In the genomic region with DNA sequence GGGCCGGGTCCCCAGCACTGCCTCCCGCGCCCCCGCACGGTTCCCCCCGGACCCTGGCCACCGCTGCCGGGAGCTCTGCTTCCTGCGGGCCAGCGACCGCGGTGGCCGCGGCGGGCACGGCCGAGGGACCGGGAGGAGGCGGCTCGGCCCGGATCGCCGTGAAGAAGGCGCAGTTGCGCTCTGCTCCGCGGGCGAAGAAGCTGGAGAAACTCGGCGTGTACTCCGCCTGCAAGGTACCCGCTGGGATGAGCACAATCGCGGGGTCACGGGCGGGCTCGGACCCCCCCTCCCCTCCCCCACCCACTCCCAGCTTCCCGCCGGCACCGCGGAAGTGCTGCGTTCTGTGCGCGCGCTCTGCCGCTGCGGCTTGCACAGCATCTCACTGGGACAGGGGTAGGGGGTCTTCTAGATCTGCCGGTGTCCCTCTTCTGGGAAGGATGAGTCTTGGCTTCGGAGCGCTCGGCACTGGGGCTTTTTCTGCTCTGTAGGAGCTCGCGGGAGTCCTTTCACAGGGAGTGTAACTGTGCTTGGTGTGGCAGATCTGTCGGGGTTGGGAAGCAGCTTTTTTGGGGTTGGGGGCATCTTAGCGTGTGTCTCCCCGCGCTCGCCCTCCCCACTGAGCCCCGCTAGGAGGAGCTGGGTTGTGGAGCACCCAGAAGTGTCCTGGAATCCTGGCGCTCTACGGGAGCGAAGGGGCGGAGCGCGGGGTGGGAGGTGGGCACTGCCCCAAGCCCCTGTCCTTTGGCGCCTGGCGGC, we compare ENCODE assay signal across 8 mouse cellular contexts. TPM values are rescaled to one million over a fixed set of nuclear protein-coding genes. Genes with fewer than 3 reads are reported as not detected.
DNase-seq lines count a peak whose midpoint lies in the region; ATAC-seq and TF ChIP-seq lines count a peak whose summit lies in the region.

No protein-coding gene starts in this region.

- peak overlapping the region; percentile 81 for H3K27ac ChIP-seq in cerebellum, adult 2 months (ENCODE audit: insufficient read depth, low read length)
- peak overlapping the region; percentile 92 for H3K27ac ChIP-seq in forebrain, postnatal 0 days (ENCODE audit: low read depth, low read length)
- H3K27ac ChIP-seq in hindbrain, embryonic 15.5 days (replicated peaks): peak overlapping the region; percentile 97
- peak overlapping the region; percentile 92 for H3K27ac ChIP-seq in limb, embryonic 10.5 days
- peak overlapping the region; percentile 94 for H3K27ac ChIP-seq in midbrain, embryonic 11.5 days (ENCODE audit: low read depth, low read length)

- H3K27me3 ChIP-seq in cerebellum, adult 2 months (ENCODE audit: control insufficient read depth, insufficient read depth, low read length): no peaks in the 10 kb centered on the region
- H3K27me3 ChIP-seq in forebrain, postnatal 0 days (ENCODE audit: insufficient read depth, low read length): no peaks in the 10 kb centered on the region
- H3K27me3 ChIP-seq in hindbrain, embryonic 15.5 days: no peaks in the 10 kb centered on the region
- H3K27me3 ChIP-seq in limb, embryonic 10.5 days (ENCODE audit: low read depth, poor library complexity, severe bottlenecking): no peaks in the 10 kb centered on the region
- H3K27me3 ChIP-seq in midbrain, embryonic 11.5 days (ENCODE audit: control insufficient read depth, insufficient read depth, low read length): no peaks in the 10 kb centered on the region

- H3K4me1 ChIP-seq in cerebellum, adult 2 months (ENCODE audit: control insufficient read depth, insufficient read depth, low read length): peaks cover 6% of the 10 kb centered on the region; the same call in 1 of the 2 replicates
- peaks cover 19% of the 10 kb centered on the region; the same call in 1 of the 2 replicates for H3K4me1 ChIP-seq in forebrain, postnatal 0 days (ENCODE audit: insufficient read depth)
- peaks cover 31% of the 10 kb centered on the region for H3K4me1 ChIP-seq in hindbrain, embryonic 15.5 days (replicated peaks)
- peaks cover 27% of the 10 kb centered on the region for H3K4me1 ChIP-seq in limb, embryonic 10.5 days
- peaks cover 6% of the 10 kb centered on the region for H3K4me1 ChIP-seq in midbrain, embryonic 11.5 days (ENCODE audit: control insufficient read depth, insufficient read depth, low read length)

- no peaks in the 10 kb centered on the region for H3K9me3 ChIP-seq in forebrain, postnatal 0 days (ENCODE audit: low read length)
- H3K9me3 ChIP-seq in hindbrain, embryonic 15.5 days: no peaks in the 10 kb centered on the region
- H3K9me3 ChIP-seq in limb, embryonic 10.5 days (replicated peaks): no peaks in the 10 kb centered on the region
- no peaks in the 10 kb centered on the region for H3K9me3 ChIP-seq in midbrain, embryonic 11.5 days (ENCODE audit: control insufficient read depth, low read length)

- TF ChIP-seq POLR2A in cerebellum, adult 2 months (IDR thresholded peaks at IDR 0.05; ENCODE audit: borderline replicate concordance, insufficient read depth, low read length): no peak

- peak; percentile 66 for DNase-seq in R1 (ENCODE audit: low read depth, low spot score)
- DNase-seq in cerebellum, adult 2 months: peak; percentile 62 to 81
- peak; percentile 67 for DNase-seq in forebrain, postnatal 0 days
- DNase-seq in limb, embryonic 10.5 days (ENCODE audit: low spot score): peak; percentile 69
- DNase-seq in midbrain, embryonic 11.5 days (ENCODE audit: low spot score, missing footprints): peak; percentile 98
- DNase-seq in spleen, adult 18-20 months: peak; percentile 54 to 71

- no peak for TF ChIP-seq CTCF in cerebellum, adult 2 months (IDR thresholded peaks at IDR 0.05; ENCODE audit: borderline replicate concordance, insufficient read depth, low read depth, low read length)
- TF ChIP-seq CTCF in forebrain, postnatal 0 days (IDR thresholded peaks at IDR 0.05; ENCODE audit: low read depth): peak; percentile 46

- H3K4me2 ChIP-seq in forebrain, postnatal 0 days (ENCODE audit: low read depth): peak overlapping the region; percentile 81
- peak overlapping the region; percentile 93 for H3K4me2 ChIP-seq in hindbrain, embryonic 15.5 days
- H3K4me2 ChIP-seq in midbrain, embryonic 11.5 days: peak overlapping the region; percentile 93

- peak; percentile 64 for ATAC-seq in forebrain, postnatal 0 days
- ATAC-seq in hindbrain, embryonic 15.5 days (ENCODE audit: low FRiP score, low read depth): peak; percentile 63
- peak; percentile 72 for ATAC-seq in midbrain, embryonic 11.5 days (ENCODE audit: low FRiP score)
- no peak for ATAC-seq in activated CD4-positive, CD25-positive, alpha-beta regulatory T cell, adult 4 months

- under 1% methylated on average over 63 of the region's 67 CpGs for WGBS in cerebellum, adult 2 months
- 1% methylated on average over 63 of the region's 67 CpGs for WGBS in forebrain, postnatal 0 days
- WGBS in hindbrain, embryonic 15.5 days: under 1% methylated on average over 59 of the region's 67 CpGs
- WGBS in limb, embryonic 10.5 days: under 1% methylated on average over 62 of the region's 67 CpGs
- under 1% methylated on average over 49 of the region's 67 CpGs for WGBS in midbrain, embryonic 11.5 days

- H3K36me3 ChIP-seq in forebrain, postnatal 0 days (ENCODE audit: insufficient read depth): no peaks in the 10 kb centered on the region
- no peaks in the 10 kb centered on the region for H3K36me3 ChIP-seq in hindbrain, embryonic 15.5 days
- H3K36me3 ChIP-seq in limb, embryonic 10.5 days: no peaks in the 10 kb centered on the region
- no peaks in the 10 kb centered on the region for H3K36me3 ChIP-seq in midbrain, embryonic 11.5 days (ENCODE audit: control insufficient read depth, insufficient read depth, low read length)

- H3K9ac ChIP-seq in forebrain, postnatal 0 days: peak overlapping the region; percentile 86
- H3K9ac ChIP-seq in hindbrain, embryonic 15.5 days: peak overlapping the region; percentile 86
- peak overlapping the region; percentile 94 for H3K9ac ChIP-seq in midbrain, embryonic 11.5 days (ENCODE audit: low read length)

- H3K4me3 ChIP-seq in cerebellum, adult 2 months (replicated peaks; ENCODE audit: insufficient read depth, low read depth, low read length): peak overlapping the region; percentile 76
- H3K4me3 ChIP-seq in forebrain, postnatal 0 days (ENCODE audit: low read depth, low read length): peak overlapping the region; percentile 87
- peak overlapping the region; percentile 93 for H3K4me3 ChIP-seq in hindbrain, embryonic 15.5 days
- peak overlapping the region; percentile 88 for H3K4me3 ChIP-seq in limb, embryonic 10.5 days
- H3K4me3 ChIP-seq in midbrain, embryonic 11.5 days (ENCODE audit: low read depth, low read length): peak overlapping the region; percentile 89

RNA-seq across cellular contexts. Expression of a gene that starts 0.9 kb away (rescaled TPM):
- 40.5 and 43.4 TPM in 2 replicates for polyA plus RNA-seq in cerebellum, adult 2 months (2012; rRNA removed)
- 19.7 and 20.9 TPM in 2 replicates for total RNA-seq in forebrain, postnatal 0 days (2014; rRNA removed)
- polyA plus RNA-seq in forebrain, postnatal 0 days (2015; fragmentation: Nextera tagmentation; extraction: Ambion mirVana): 1.7 and 2.4 TPM in 2 replicates
- 5.7 and 6.3 TPM in 2 replicates for polyA plus RNA-seq in hindbrain, embryonic 15.5 days (2015; fragmentation: Nextera tagmentation; extraction: Ambion mirVana)
- polyA plus RNA-seq in limb, embryonic 10.5 days (2016; fragmentation: Nextera tagmentation; extraction: Ambion mirVana): 1.1 and 2.7 TPM in 2 replicates
- polyA plus RNA-seq in midbrain, embryonic 11.5 days (2014; fragmentation: Nextera tagmentation; extraction: Ambion mirVana): 4.9 and 5.5 TPM in 2 replicates
- 10 to 100 TPM; 12.1 to 22.0 TPM for polyA plus RNA-seq in activated CD4-positive, CD25-positive, alpha-beta regulatory T cell, adult 4 months (2017; shearing (Covaris generic))

RNA-seq across cellular contexts. Expression of a gene that starts 28.3 kb away (rescaled TPM):
- polyA plus RNA-seq in cerebellum, adult 2 months (2012; rRNA removed): not detected in 2 replicates
- total RNA-seq in forebrain, postnatal 0 days (2014; rRNA removed): not detected in 2 replicates
- polyA plus RNA-seq in forebrain, postnatal 0 days (2015; fragmentation: Nextera tagmentation; extraction: Ambion mirVana): 0.14 and 0.41 TPM in 2 replicates
- 0.26 and 0.35 TPM in 2 replicates for polyA plus RNA-seq in hindbrain, embryonic 15.5 days (2015; fragmentation: Nextera tagmentation; extraction: Ambion mirVana)
- 0.24 and 0.49 TPM in 2 replicates for polyA plus RNA-seq in limb, embryonic 10.5 days (2016; fragmentation: Nextera tagmentation; extraction: Ambion mirVana)
- polyA plus RNA-seq in midbrain, embryonic 11.5 days (2014; fragmentation: Nextera tagmentation; extraction: Ambion mirVana): 0.22 and 0.34 TPM in 2 replicates
- 1 to 10 TPM in 1 of 2 experiments, under 1 TPM in 1; 0.47 to 1.2 TPM for polyA plus RNA-seq in activated CD4-positive, CD25-positive, alpha-beta regulatory T cell, adult 4 months (2017; shearing (Covaris generic))
